Mouse (Mus musculus): ENCODE results near the gene Dppa4. TPM values are rescaled to one million over a fixed set of nuclear protein-coding genes. Genes with fewer than 3 reads are reported as not detected.

The Dppa4 gene
- polyA plus RNA-seq, 1 experiment from 2014 or later: not detected

Other genes starting within 250 kb of the Dppa4 start
- not detected in 2 replicates for gene Dppa2, start 20.2 kb downstream of the Dppa4 start, polyA plus RNA-seq (2014; fragmentation: Nextera tagmentation; extraction: Ambion mirVana)
- gene Gm5485, start 128.7 kb downstream of the Dppa4 start, polyA plus RNA-seq (2014; fragmentation: Nextera tagmentation; extraction: Ambion mirVana): not detected in 2 replicates
- gene Morc1, start 147.5 kb downstream of the Dppa4 start, polyA plus RNA-seq (2014; fragmentation: Nextera tagmentation; extraction: Ambion mirVana): 0.08 TPM in 1 of 2 replicates, not detected in the other